Mouse (Mus musculus): ENCODE results near the gene Olfr963.
"Not testable (repeated sequence)": the region's sequence is repeated elsewhere in the genome, so short reads cannot be mapped to it uniquely, and the experiment has no call there.

Gene Olfr963

DNA sequence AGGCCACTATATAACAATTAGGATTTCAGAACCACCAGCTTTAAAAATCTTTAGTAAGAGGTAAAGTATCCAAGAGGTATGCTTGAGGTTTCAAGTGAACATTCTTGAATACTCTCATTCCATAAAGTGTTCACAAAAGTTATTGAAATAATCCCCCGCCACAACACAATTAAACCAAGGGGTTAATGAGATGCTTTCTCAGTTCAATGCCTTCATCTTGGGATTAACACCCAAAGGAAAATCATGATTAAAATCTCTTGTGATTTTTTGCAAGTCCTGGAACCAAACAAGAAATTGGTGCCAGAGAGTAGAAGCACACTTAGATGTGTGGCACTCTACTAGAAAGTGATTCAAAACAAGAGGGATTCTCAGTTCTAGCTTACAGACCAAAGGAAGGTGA lies at the start of gene Olfr963:
Gene Olfr963 (plus strand): TSS at position 301 of the 400 bp plus-strand sequence.
- no peak for DNase-seq (ENCODE audit: low spot score in 2 of 2)

DNA sequence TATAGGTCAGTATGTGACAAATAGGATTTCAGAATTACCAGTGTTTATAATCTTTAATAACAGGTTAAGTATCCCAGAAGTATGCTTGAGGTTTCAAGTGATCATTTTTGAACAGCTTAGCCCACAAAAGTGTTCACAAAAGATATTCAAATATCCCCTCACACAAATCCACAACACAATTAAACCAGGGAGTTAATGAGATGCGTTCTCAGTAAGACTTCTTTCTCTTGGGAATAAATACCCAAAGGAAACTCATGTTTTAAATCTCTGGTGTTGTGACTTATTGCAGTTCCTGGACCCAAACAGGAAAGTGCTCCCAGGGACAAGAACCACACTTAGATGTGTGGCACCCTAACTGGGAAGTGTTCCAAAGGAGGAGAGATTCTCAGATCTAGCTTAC lies 45.9 kb upstream of the Olfr963 start, which contains the start of gene Olfr960:
Gene Olfr960 (plus strand): TSS at position 301 of the 400 bp plus-strand sequence.
- no peak for DNase-seq (ENCODE audit: low spot score in 2 of 2)

DNA sequence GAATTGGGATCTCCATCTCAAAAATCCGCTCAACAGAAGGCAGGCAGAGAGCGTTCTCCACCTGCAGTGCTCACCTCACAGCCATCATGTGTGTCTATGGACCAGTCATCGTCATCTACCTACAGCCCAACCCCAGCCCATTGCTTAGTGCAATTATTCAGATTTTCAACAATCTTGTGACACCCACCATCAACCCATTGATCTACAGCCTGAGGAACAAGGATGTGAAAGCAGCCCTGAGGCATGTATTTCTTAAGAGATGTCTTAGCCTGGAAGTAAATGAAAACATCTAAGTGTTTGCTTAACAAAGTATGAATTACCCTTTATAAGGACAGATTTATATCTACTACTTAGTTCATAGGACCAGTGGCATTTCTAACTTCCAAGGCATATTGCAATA lies 43.2 kb upstream of the Olfr963 start:
- no peak for DNase-seq (ENCODE audit: low spot score in 2 of 2)

DNA sequence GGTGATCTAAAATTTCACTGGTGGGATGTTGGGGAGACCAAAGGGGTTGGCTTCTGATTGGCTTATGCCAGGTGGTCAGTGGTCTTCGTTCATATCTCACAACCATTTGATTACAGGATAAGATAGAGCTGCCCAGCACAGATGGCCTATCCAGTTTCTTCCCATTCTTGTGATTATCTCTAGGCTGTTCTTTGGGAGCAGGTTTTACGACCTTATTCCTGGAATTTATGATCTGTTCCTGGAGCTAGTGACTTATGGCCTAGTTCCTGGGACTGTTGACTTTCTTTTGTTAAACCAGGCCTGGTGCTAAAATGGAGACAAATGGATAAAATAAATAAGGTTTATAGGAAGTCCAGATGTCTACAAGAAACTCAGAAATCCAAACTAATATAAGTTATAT lies 42.3 kb upstream of the Olfr963 start:
- DNase-seq (ENCODE audit: low spot score in 2 of 2), result no peak

DNA sequence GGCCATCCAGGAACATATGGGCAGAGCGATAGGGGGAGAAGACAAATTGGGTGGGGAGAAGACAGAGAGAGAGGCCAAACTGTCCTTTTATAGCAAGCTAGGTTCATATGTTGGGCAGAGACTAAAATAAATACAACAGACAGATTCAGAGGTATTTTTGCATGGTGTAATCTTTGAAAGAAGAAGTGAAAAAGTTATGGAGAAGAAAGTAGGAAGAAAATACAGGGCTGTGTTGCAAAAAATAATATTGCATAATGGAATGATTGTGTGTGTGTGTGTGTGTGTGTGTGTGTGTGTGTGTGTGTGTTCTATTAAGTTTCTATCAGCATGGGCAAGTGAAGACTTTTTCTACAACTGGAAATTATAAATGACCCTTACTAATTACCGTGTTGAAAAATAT lies 37.9 kb upstream of the Olfr963 start:
- no peak for DNase-seq (ENCODE audit: low spot score in 2 of 2)

DNA sequence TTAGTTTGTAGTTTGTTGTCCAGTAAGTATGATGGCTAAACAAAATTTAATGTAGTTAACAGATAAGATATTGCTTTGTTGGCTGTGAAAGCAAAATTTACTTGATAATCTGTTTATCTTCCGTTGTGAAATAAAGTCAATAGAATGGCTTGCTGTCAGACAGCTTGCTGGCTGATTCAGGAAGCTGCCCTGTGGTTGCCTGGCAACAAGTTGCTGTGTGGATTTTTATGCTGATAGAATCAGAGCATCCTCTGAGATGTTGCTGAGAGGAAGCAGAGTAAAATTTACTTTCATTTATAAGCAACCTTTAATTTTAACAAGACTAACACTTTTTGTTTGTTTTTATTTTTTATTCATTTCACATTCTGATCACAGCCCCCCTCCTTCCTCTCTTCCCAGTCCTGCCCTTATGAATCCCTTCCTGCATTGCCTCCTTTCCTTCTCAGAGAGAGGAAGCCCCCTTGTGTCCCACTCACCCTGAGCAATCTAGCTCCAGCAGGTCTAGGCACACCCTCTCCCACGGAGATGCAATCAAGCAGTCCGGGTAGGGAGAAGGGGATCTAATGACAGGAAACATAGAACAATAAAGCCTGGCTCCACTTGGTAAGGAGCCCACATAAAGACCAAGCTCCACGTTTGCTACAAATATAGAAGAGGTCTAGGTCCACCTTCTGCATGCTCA lies 33.0 kb upstream of the Olfr963 start:
- DNase-seq (ENCODE audit: low spot score in 2 of 2), result no peak

DNA sequence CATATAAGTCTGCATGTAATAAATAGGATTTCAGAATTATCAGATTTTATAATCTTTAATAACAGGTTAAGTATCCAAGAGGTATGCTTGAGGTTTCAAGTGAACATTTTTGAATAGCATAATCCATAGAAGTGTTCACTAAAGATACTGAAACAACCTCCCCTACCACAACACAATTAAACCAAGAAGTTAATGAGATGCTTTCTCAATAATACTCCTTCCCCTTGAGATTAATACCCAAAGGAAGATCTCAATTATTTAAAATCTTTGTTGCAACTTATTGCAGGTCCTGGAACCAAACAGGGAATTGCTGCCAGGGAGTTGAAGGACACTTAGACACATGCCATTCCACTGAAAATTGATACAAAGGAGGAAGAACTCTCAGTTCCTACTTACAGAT lies 22.2 kb upstream of the Olfr963 start, which contains the start of gene Olfr961:
Gene Olfr961 (plus strand): TSS at position 301 of the 400 bp plus-strand sequence.
- DNase-seq (ENCODE audit: low spot score in 2 of 2), result no peak

DNA sequence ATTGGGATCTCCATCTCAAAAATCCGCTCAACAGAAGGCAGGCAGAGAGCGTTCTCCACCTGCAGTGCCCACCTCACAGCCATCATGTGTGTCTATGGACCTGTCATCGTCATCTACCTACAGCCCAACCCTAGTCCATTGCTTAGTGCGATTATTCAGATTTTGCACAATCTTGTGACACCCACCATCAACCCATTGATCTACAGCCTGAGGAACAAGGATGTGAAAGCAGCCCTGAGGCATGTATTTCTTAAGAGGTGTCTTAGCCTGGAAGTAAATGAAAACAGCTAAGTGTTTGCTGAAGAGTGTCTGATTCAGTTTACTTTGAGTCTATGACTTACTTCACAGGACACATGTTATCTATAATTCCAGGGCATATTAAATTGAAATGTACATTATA lies 19.6 kb upstream of the Olfr963 start:
- no peak for DNase-seq (ENCODE audit: low spot score in 2 of 2)

DNA sequence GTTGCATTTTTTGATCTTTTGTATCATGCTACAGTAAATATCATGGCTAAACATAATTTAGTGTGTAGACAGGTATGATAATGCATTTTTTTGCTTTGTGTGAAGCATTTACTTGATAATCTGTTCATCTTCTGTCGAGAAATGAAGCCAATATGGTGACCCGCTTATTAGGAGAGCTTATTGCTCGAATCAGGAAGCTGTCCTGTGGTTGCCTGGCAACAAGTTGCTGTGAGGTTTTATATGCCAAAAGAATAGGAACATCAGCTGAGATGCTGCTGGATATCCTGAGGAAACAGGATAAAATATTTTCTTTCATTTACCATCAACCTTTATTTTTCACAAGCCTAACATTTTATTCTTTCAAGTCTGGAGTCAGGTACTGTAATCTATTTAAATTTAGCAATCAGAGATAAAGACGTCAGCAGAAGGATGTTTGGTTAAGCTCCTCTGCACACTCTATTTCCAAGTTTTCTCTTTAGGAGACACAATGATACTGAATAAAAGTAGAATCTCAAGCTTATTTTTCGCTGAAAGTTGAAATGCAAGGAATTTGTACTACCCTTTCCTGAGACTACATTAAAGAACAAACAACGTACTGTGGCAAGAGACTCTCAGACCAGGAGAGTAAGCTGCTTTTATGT lies 12.1 kb upstream of the Olfr963 start:
- no peak for DNase-seq (ENCODE audit: low spot score in 2 of 2)

DNA sequence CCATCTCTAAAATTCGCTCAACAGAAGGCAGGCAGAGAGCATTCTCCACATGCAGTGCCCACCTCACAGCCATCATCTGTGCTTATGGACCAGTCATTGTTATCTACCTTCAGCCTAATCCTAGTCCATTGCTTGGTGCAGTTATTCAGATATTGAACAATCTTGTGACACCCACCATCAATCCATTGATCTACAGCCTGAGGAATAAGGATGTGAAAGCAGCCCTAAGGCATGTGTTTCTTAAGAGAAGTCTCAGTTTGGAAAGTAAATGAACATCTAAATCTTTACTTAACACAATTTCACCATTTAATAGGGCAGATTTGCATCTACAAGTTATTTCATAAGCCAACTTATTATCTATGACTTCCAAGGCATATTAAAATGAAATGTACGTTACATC lies 2.7 kb downstream of the Olfr963 start:
- DNase-seq (ENCODE audit: low spot score in 2 of 2), result no peak

DNA sequence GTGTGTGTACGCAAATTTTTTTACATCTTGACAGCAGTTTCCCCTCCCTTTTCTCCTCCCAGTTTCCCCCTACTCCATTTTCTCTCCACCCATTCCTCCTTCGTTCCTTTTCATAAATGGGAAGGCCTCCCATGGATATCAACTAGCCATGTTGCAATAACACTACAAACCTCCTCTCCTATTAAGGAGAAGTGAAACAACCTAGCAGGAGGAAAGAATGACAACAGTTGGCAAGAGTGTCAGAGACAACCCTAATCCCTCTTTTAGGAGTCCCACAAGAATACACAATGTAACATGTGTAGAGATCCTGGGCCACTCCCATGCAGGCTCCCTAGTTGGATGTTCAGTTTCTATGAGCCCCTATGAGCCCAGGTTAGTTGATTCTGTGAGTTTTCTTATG lies 7.8 kb downstream of the Olfr963 start:
- DNase-seq (ENCODE audit: low spot score in 2 of 2), result no peak

DNA sequence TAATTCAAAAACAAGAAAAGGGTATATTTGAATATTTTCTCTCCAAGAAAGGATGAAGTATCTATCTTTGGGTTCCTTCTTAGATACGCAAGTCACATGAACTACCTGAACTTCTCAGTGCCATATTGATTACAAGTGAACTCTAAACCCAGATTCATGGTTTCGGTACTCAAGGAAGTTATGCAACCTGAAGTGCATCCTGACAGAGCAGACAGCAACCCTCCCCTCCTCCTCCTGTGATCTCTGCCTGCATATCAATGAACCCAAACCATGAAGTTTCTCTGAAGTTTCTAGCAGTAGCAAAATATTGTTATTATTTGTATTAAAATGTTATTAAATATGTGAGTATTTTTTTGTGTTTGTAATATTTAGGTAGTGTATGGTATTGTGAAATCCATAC lies 11.6 kb downstream of the Olfr963 start:
- no peak for DNase-seq (ENCODE audit: low spot score in 2 of 2)

DNA sequence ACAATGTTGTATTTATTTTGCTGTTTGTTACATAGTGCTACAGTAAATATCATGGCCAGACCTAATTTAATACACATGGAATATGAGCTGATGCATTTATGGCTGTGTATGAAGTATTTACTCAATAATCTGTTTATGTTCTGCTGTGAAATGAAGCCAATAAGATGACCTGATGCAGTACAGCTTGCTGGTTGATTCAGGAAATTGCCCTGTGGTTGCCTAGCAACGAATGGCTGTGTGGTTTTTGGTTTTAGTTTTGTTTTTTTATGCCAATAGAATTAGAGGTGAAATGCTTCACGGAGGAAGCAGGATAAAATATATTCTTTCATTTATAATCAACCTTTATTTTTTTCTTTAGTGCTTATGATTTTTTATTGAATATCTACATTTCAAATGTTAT lies 12.3 kb downstream of the Olfr963 start:
- no peak for DNase-seq (ENCODE audit: low spot score in 2 of 2)

DNA sequence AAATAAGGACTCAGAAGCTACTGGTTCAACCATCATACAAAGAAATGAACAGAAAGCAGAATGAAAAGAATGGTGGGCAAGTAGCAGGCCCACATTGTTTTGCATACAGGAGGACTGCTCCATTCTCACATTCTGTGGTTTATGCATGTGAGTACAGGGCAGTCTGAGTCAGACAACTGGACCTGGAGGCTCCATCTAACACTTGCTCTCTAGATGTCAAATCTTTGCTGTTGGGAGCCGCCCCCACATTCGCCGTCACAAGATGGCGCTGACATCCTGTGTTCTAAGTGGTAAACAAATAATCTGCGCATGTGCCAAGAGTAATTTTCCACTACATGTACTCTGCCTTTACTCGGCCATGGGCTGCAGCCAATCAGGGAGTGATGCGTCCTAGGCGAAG lies 34.1 kb downstream of the Olfr963 start:
- not testable (repeated sequence) for DNase-seq (ENCODE audit: low spot score in 2 of 2)

DNA sequence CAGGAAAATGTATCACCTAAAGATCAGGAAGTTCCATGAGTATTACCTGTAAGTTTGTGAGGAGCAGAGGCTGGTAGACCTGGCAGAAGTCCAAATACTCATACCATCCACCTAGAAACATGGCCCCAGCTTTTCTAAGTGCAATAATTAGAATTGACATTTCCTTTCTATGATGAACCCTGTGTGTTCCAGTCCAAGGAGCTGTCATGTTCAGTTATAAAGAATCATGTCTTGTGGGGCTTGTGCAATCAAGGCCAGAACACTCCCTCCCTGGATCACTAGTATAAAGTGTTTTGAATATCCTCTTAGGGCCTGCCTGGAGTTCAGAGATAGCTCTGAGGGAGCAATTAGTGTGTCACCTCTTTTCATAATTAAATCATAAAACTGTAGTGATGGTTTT lies 40.0 kb downstream of the Olfr963 start, which contains the start of gene Olfr149:
Gene Olfr149 (minus strand): TSS at position 101 of the 400 bp plus-strand sequence.
- no peak for DNase-seq (ENCODE audit: low spot score in 2 of 2)

DNA sequence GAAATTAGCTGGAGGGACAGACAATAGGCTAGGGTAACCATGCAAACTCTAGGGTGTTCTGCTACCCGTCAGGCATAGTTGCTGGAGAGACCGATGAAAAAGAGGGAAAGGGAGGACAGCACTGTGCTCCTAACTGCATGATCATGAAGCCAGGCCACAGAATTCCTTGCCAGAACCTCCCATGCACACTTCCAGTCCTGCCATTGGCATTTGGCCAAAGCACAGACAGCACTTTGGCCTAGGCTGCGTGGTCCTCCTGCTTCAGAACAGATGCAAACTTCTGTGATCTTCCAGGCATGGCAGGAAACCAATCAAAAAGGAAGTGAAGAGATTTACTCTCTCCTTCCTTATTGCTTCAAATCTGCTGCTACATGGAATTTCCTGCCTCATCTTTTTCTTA lies 42.0 kb downstream of the Olfr963 start:
- DNase-seq (ENCODE audit: low spot score in 2 of 2), result no peak

DNA sequence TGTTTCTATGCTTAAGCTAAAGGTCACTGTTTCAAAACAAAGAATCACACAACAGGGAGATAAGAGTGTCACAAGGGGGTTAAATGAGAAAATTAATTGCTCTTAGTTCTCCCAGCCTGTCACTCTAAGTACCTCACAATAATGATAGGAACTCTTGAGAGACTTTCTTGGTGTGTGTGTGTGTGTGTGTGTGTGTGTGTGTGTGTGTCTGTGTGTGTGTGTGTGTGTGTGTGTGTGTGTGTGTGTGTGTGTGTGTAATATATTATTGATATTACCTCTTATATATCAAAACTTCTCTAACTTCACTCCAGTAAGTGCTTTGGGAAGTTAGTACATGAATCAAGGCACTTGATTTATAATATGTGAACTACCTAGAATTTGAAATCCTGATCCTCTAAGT lies 44.0 kb downstream of the Olfr963 start, which contains the start of gene Olfr965:
Gene Olfr965 (plus strand): TSS at position 301 of the 400 bp plus-strand sequence.
- no peak for DNase-seq (ENCODE audit: low spot score in 2 of 2)
